Mouse (Mus musculus): ENCODE measurements around the gene Hsf5.

DNA sequence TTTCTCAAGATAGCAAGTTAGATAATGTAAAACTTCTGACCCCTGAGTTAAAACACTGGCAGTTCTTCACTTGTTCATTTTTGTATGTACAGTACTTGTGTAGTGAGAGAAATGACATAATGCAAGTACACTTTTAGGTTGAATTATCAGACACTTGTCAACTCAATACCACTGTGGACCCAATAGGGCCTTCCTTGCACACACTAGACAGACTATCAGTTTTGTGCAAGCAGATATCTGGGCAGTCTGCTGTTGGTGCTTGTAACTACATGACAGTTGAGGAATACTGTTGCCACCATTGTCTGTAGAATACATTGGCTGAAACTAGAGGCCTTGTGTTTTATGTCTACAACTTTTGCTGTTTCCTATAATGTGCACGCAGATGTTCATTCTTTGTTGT, 56.3 kb downstream of the Hsf5 start:
- TF ChIP-seq CTCF (IDR thresholded peaks at IDR 0.05; ENCODE audit: control insufficient read depth, insufficient read depth, insufficient read length) (no peak), USF1 (IDR thresholded peaks at IDR 0.05; ENCODE audit: low read depth) (no peak), CEBPB (IDR thresholded peaks at IDR 0.05; ENCODE audit: low read depth) (no peak)
